Mouse (Mus musculus) heart, postnatal 36 days (tissue): Measurements from ENCODE around the gene Rsph3a. TPM values are rescaled to one million over a fixed set of nuclear protein-coding genes. Genes with fewer than 3 reads are reported as not detected.
"Not testable (repeated sequence)": the region's sequence is repeated elsewhere in the genome, so short reads cannot be mapped to it uniquely, and the experiment has no call there.

Source experiments
- DNase-seq, 2 experiments: peaks; one replicate each; pipeline ENCODE4 v3.0.0; 2021 to 2022
- intact Hi-C: fragments of 180-260 bp; cut with DNase I; formaldehyde crosslinking; loops from one replicate; pipeline ENCODE4 v1.15.1; 2025
- total RNA-seq, 2 experiments: library from RNA; stranded (reverse); gene quantifications; 2 replicates each; pipeline ENCODE4 v1.2.3; 2021

Gene Rsph3a
- 10 to 100 TPM; 32.1 to 41.9 TPM for total RNA-seq

DNA sequence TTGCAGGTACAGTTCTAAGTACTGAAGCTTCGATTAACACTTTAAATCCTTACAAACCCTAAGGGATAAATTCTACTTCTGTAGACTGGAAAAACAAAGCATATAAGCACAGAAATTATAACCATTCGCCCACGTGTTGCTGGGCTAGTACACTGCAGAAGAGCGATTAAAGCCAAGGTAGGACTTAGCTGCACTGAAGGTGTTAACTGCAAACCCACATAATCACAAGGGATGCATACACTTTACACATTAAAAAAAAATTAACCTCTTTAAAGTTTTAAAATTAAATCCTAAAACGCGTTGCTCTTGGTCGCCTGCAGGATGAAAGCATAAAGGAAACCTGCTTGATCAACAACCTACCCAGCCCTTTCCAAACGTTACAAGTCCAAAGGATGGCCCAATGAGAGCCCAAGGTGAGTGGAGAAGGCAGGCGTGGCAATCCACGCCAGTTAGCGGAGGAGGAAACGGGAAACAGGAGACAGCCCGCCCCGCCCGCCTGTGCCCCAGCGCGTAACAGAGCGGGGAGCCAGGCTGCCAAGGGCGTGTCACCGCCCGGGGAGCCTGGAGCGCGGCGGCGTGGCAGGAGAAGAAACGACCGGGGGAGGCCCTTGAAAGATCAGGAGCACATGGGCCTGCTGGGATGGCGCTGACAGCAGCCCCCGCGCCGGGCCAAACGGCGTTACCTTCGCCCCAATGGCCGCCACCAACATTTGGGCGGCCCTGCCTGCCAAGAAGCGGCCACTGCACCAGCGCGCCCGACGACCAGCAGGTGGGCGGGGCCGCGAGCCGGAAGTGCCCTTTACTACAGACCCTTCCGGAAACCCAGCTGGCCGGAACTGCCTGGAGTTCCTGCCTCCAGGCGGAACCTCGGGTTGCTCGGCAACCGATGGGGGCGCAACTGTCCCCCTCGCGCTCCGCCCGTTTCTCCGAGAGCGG, at the start of gene Rsph3a:
Gene Rsph3a, plus strand, starts transcription at position 498 of the 936 bp plus-strand sequence.
- intact Hi-C loops, result not testable (repeated sequence)
- peak; percentile 82 to 85 for DNase-seq

DNA sequence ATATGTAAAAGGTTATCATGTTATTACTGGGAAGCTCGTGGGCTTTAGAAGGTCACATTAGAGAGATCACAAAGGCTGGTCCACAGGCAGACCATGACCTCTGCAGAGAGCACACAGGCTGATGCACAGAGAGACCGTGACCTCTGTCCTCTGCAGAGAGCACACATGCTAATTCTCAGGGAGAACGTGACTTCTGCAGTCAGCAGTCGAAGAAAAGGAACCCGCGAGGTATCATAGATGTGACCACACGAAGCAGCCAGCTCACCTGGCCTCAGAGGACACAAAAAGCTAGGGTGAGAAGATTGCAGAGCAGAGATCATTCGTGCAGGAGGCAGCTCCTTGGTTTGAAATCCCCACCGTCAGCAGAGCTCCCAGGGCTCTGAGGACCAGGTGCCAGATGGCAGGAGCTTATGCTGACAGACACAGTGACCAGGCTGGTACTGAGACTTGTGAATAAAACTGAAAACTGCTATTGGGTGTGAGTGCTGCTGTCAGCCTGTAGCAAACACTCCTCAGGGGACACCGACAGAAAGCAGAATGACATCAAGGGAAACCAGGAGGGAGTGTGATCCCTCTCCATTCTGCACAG, 49.3 kb upstream of the Rsph3a start:
- no peak for DNase-seq
- intact Hi-C loops, result no loop called here

DNA sequence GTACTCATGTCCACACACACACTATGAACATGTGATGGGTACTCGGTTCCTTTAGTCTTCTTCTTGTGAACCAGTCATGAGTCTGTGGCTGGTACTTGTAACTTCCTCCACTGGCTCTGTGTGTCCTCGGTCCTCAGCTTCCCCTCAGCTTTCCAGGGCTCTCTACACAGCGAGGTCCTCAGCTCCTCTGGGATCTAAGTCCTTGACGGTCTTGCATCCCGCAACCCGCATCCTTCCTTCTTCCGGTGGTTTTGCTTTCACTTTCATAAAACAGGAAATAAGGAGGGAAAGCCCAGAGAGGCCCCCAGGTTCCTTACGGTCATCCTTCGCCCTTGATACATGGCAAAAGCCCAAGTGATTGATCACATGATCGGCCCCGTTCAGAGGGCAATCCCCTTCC, 48.3 kb upstream of the Rsph3a start:
- intact Hi-C loops, result no loop called here
- DNase-seq, result no peak

DNA sequence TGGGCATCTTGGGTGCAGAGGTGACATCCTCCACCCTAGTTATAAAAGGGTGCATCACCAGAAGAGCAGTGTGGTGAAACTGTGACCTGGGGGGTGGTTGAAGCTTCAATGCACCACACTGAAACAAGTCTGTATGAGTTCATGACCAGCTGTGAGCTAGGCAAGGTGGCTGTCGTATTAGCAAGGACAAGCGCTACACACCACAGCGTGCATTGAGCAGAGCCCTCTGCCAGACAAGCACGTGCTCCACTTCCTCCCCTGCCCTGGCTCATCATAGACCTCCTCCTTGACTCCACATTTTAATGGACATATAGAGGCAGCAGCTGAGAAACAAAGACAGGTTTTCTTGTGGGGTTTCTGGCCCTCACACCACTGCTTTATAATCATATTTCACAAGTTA, 47.7 kb upstream of the Rsph3a start:
- intact Hi-C loops, result no loop called here
- no peak for DNase-seq

DNA sequence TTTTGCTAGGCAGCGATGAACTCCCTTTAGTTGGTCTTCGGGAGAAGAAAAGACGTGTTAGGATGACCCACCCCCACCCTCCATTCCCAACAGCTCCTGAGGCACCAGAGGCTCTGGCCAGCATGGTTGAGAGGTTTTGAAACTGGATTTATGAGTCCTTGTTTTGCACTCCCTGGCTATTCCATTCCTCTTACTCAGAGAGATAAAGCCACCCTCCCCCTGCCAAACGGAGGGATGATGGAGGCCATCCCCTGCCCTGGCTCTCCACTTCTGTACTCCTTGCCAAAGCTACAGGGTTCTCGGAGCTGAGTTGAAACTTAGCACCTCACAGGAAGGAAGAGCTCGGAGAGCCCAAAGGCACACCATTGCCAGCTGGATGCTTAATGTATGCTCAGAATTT, 46.2 kb upstream of the Rsph3a start:
- intact Hi-C loops, result no loop called here
- DNase-seq, result no peak

DNA sequence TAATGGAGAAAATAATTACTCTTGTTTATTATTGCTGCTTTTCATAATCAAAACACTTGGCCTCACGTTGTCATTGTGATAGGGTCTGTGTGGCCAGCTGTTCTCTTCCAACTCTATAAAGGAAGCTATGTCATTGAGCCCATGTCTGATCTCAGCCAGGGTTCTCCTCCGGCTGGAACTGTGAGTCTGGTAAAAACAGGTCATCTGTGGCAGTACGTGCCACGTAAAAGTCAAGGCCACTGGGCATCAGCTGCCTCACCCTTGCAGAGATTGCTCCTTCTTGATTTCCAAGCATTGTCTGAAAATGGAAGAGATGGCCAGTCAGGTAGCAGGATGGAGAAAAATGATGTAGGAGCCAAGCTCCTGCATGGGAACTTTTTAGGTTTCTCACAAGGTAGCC, 45.5 kb upstream of the Rsph3a start:
- DNase-seq, result no peak
- intact Hi-C loops, result no loop called here

DNA sequence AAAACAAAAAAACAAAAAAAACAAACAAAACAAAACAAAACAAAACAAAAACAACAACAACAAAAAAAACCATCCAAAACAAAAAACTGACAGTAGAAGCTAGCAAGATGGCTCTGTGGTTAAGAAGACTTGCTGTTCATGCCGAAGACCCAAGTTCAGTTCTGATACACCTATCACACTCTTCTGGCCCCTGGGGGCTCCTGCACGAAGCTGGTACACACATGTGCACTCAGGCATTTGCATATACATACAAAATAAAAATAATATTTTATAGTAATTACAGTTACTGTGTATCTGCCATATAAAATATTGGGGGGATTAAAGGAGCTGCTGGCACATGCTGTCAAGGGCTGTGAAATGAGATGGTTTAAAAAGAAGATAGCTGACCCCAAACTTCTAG, 43.9 kb upstream of the Rsph3a start:
- intact Hi-C loops, result no loop called here
- no peak for DNase-seq

DNA sequence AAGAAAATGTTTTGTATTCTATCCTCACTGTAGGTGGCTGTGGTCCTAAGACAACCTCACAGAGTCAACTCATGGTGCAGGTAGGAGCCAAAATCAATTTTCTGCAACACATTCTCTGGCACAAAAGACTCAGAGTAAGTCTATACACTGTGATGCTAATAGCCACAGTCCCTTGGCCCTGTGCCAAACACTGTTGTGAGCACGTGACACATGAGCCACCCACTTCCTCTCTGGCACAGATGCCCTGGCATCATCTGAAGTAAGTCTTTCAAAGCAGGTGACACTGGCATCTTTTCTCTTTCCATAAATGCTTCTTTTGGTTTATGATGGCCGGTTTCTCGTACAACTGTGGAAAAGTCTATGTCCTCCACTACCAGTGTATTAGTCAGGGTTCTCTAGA, 43.1 kb upstream of the Rsph3a start:
- DNase-seq, result no peak
- intact Hi-C loops, result no loop called here

DNA sequence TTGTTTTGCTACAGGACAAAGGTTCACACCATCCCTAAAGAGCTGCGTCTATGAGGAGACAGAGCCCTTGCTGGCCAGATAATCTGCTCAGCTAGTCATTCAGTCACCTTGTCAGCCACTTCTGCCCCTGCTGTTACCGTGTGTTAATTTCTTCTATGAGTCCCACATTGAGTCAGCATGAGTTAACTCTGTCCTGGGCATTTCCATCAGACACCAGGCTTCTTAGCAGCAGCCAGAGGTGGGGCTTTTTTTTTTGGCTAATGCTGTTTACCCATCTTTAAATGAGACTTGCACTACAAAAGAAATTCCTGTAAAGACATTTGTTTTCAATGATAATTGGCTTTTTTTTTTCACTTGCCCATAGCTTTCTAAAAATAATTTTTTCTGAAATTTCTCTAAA, 40.4 kb upstream of the Rsph3a start:
- no peak for DNase-seq
- intact Hi-C loops, result no loop called here

DNA sequence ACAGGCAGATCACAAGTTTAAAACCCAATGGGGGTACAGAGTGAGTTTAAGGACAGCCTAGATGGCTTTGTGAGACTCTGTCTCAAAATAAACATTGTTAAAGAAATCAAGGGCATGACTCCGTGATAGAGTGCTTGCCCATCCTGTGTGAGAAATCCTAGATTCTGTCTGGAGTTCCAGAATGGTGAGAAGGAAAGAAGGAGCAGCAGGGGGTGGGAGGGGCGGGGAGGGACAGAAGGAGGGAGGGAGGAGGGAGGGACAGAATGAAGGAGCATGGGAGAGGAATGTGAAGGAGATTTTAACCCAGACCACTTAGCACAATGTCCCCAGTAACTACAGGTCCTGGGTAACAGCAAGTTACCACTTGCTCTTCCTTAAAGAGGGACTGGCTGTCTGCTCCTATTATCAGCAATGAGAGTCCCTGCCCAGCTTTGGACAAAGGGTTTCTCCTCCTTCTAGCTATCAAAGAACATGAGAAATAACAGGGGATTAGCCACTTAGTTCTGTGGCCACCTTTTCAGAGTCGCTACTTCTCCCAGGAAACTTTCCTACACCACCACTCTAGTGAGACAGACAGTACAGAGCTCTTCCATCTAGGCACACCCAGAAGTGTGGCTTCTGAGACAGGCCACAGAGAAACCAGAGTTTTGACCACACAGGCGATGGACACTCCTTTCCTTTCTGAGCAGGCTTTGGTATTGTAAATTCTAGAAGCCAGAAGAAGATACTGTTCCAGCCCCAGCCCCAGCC, 39.3 kb upstream of the Rsph3a start:
- DNase-seq, result no peak
- intact Hi-C loops, result no loop called here

DNA sequence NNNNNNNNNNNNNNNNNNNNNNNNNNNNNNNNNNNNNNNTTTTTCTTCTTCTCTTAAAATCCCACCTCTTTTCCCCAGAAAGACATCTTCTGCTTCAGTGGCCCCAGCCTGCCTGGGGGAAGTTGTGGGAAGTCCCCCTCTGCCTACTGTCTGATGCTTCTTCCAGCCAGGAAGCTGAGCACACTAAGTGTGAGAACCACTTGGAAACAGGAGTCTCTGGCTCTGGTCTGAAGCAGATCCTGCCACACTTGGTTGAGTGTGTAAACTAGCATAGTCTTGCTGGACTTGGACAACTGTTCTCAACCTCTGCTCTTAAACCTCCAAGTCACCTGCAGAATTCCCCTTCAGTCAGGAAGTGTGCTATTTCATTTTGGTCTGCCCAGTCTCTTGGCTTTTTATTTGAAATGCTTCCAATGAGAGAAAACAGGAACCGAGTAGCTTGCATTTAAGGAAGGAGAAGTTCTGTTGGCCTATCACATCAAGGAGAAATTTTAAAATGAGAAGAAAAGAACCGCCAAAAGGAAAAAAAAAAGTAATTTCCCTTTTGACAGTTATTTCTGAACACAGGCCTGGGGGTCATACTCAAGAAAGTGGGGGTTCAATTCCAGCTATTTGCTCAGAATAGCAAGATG, 30.7 kb upstream of the Rsph3a start:
- DNase-seq, result no peak

DNA sequence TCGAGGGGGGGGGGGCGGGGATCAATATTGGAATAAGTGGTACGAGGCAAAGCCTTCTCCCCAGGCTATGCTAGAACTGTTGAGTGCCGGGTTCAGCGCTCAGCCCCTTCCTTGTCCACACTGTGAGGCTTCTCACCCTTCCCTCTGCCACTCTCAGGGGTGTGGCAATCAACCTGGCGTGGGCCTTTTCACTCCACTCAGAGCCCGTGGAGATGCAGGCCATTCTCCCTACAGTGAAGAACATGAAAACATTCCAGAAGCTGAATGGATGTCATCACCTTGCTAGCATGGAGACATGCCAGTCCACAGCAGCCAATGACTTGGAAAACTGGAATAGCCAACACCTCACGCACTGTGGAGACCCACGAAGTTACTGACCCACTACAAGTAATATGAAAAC, 29.6 kb upstream of the Rsph3a start:
- intact Hi-C loops, result no loop called here
- no peak for DNase-seq

More for the DNA sequence above, 30.7 kb upstream of the Rsph3a start:
- intact Hi-C loops, result no loop called here

DNA sequence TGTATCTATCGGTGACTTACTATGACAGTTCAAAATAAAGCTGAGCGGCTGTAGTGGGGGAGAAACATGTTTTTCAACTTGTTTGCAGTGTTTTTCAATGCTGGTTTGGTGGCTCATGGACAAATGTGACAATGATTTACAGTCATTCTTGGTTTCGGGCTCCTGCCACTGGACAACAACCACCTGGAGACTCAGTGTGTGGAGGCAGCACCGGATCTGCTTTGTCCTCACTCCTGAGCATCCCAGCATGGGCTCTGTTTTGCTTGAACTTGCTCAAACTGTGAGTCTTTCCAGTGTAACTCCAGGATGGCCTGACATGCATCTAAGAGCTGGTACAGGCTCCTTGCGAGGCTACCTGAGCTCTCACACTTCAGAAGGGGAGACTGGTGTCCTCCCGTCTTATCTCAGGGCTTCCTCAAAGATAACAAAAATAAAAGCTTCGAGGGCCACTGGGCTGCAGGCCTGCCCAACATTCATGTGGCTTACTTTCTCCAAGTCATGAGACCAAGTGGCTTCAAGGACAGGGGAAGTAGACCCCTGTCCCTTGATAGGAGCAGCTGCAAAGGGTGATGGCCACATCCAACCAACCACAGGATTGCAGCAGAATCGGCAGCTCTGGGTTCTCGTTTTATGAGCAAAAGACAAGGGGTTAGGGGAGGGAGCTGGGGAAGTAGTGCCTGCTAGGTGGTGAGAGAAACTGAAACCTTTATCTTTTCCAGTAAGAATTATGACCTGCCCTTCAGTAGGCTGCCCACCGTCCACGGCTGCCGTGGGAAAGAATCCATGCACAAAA, 28.4 kb upstream of the Rsph3a start:
- no peak for DNase-seq
- intact Hi-C loops, result no loop called here

DNA sequence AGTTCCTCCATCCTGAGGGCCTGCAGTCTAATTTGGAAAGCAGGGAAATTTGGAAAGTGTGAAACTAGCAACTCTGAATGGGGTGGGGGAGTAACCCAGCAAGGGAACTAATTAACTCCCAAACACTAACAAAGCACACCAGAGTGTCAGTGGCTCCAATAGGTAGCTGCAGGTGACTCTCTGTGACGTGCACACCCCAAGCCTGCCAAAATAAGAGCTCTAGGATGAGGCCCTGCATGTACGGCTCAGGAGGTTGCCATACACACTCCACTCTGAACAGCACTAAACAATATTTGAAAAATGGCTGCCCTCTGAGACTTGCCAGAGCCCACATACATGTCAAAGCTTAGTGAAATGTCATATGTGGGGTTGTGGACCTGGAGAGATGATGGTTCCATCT, 27.1 kb upstream of the Rsph3a start:
- intact Hi-C loops, result no loop called here
- DNase-seq, result no peak

DNA sequence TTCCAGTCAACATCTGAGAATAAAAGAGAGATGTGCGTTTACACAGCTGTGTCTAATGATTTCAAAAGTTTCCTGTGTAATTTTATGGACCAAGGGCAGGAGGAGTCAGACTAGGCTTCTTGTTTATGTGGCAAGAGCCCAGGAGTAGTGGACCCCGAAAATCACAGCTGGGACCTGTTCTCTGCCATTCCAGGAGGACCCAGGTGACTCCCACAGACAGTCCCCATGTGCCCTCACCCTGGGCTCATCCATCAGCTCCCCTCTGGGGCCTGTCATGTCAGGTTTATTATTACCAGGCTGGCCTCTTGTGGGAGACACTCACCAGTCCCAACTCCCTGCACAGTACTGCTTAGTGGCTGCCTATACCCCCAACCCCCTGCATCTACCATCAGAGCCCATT, 26.2 kb upstream of the Rsph3a start:
- DNase-seq, result no peak
- intact Hi-C loops, result no loop called here

DNA sequence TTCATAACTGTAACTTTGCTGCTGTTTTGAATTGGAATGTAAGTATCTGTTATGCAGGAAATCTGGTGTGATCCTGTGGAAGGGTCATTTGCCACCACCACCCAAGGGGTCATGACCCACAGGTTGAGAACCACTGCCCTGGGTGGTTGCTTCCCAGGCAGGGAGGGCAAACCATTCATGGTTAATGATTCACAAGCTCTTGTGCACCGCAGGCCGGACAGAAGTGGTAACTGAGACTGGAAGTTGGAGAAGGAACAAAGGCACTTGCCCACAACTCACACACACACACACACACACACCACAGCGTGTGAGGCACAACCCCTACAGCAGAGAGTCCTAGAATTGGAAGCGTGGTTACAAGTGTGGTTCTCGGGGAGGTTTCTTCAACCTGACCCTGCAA, 22.9 kb upstream of the Rsph3a start:
- no peak for DNase-seq
- intact Hi-C loops, result no loop called here

DNA sequence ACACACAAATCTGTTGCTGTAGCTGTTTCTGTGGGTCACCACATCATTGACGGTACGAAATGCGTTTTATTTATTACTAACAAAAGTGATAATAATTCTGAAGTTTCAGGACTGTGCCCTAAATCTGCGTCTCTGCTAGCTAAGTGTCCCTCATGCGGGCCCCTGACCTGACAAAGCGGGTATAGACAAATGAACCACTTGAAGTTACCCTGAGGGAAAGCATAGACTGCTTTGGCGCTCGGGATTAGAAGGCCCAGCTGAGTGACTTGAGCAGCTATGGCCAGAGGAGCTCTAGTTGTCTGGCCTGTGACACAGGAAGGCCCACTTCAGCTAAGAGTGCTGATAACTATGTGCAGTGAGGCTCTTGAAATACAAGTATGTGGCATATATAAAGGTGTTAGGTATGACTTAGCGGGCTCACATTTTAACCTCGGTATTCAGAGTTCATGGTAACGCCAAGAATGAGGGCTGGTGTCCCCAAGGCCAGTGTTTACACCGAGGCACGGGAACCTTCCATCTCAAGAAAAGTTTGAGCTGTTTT, 21.2 kb upstream of the Rsph3a start:
- intact Hi-C loops, result no loop called here
- no peak for DNase-seq

DNA sequence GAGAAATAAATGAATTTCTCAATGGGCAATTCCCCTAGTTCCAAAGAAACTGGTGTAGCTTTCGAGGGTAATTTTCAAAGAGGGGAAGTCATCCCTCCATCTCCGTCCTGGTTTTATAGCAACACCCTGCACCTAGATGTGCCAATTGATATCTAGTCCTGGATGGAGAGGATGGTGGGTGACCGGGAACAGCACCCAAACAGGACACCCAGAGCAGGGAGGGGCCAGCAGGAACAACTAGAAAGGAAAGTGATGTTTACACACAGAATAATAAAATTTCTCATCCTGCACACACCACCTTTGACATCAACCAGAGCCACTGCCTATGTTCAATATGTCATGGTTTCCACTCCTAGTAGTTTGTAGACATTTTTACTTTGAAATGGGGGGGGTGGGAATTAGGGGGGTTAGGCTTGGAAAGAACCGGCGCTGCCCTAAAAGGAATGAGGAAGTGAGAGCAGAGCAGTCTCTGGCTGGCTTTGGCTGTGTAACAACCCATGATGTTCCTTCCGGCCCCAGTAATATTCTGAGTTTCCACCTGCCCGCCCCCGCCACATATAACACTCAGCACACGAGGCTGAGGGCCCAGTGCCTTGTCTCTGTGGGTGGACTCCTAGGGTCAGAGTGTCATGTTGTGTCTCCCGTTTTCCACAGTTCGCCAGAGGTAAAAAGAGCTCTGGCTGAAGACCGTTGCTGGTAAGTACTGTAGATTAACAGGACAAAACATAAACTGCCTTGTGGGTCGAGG, 19.8 kb upstream of the Rsph3a start, which contains the start of gene Tagap:
Gene Tagap, plus strand, starts transcription at position 588 of the 748 bp plus-strand sequence.
- no peak for DNase-seq

More for the DNA sequence above, 19.8 kb upstream of the Rsph3a start, which contains the start of gene Tagap:
- intact Hi-C loops, result no loop called here
